Mouse (Mus musculus): ENCODE results near the gene Chrng. TPM values are rescaled to one million over a fixed set of nuclear protein-coding genes. Genes with fewer than 3 reads are reported as not detected.
A peak's percentile ranks its signal among the peaks of the same experiment; 100 is the strongest.

Chrng gene
- total and polyA plus RNA-seq, 3 experiments: 0.04 TPM; not detected in 2

DNA sequence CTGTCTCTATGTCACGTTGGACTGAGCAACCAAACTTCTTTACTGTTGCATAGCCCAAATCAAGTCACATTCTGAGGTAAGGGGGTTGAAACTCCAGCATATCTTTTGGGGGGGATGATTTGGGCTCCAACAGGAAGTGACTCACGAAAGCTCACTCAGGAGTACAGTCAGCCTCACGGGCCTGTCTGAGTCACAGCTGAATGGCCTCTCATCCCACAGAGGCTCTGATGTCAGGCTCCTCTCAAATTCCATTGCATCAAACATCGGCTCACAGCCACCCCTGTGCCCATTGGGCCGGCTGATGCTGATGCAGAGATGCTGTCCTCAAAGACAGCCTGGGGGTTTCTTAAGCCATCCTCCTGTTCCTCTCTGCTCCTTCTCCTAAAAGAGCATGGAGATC lies 23.6 kb upstream of the Chrng start:
- H3K4me3 ChIP-seq (replicated peaks in 1 of 3; ENCODE audit: low read depth in 2 of 3, low read length in 2 of 3, poor library complexity in 1 of 3): no peak overlapping the region
- in situ Hi-C loops (cut with MboI; ENCODE audit: low pct_ligation_motif_present, low pct_unique_long_range_greater_than_20kb, low sequenced_read_pairs): loop anchor here (10.0 kb wide), 1 partner anchor 516 kb away; no protein-coding TSS in a partner anchor
- H3K36me3 ChIP-seq (replicated peaks in 1 of 2; ENCODE audit: control insufficient read depth in 1 of 2, insufficient read depth in 1 of 2, low read length in 1 of 2): no peaks in the 10 kb centered on the region
- peaks cover 0 to 15% of the 10 kb centered on the region in 2 experiments; a peak in 3 of 4 replicates for H3K4me1 ChIP-seq (ENCODE audit: control insufficient read depth in 1 of 2, insufficient read depth in 2 of 2)
- DNase-seq (ENCODE audit: extremely low read depth): peak; percentile 46
- H3K4me2 ChIP-seq (ENCODE audit: insufficient read depth, low read depth, poor library complexity, severe bottlenecking): no peak overlapping the region
- no peaks in the 10 kb centered on the region for H3K9me3 ChIP-seq (replicated peaks; ENCODE audit: low read length)
- dilution Hi-C loops (cut with MboI; ENCODE audit: extremely low pct_ligation_motif_present, extremely low pct_unique_long_range_greater_than_20kb, low sequenced_read_pairs): no loop called here
- H3K27me3 ChIP-seq (replicated peaks): peaks cover 37% of the 10 kb centered on the region
- no peaks in the 10 kb centered on the region for H3K79me2 ChIP-seq (replicated peaks; ENCODE audit: control insufficient read depth, extremely low read depth, insufficient read depth, poor library complexity, severe bottlenecking)
- H3K9ac ChIP-seq (ENCODE audit: insufficient read depth, low read depth): no peak overlapping the region
- TF ChIP-seq MXI1 (IDR thresholded peaks at IDR 0.05; ENCODE audit: low read depth, low read length) (no peak), USF1 (IDR thresholded peaks at IDR 0.05; ENCODE audit: low read depth, low read length) (no peak), PAX5 (IDR thresholded peaks at IDR 0.05; ENCODE audit: low read length) (no peak), ETS1 (conservative IDR thresholded peaks at IDR 0.05; ENCODE audit: low read depth, low read length) (peak; percentile 42), BHLHE40 (IDR thresholded peaks at IDR 0.05; ENCODE audit: low read depth, low read length) (peak; percentile 66)
- no peak overlapping the region for H3K27ac ChIP-seq (ENCODE audit: insufficient read depth, low read depth)

DNA sequence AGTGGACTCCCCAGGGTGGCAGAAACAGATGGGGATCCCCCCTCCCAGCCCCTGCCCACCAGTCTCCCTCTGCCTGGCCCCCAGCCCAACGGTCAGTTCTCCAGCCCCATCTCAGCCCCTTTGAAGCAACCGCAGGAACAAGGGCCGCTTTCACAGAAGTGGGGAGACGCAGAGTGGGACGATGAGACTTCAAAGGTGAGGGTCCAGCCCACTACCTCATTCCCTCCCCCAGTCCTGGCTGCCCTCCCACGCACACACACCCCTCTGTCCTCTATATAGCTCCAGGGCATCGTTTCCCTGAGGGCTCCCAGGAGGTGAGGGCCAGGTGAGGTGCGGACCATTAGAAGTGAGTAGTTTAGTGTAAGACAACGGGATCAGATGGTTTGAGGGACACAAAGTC lies 21.4 kb upstream of the Chrng start, which contains the start of gene Prss56:
Gene Prss56 (plus strand): TSS at position 301 of the 400 bp plus-strand sequence.
- in situ Hi-C loops (cut with MboI; ENCODE audit: low pct_ligation_motif_present, low pct_unique_long_range_greater_than_20kb, low sequenced_read_pairs) (loop anchor here (10.0 kb wide), 1 partner anchor 518 kb away; no protein-coding TSS in a partner anchor), dilution Hi-C loops (cut with MboI; ENCODE audit: extremely low pct_ligation_motif_present, extremely low pct_unique_long_range_greater_than_20kb, low sequenced_read_pairs) (no loop called here)
- H3K4me1 ChIP-seq (ENCODE audit: control insufficient read depth in 1 of 2, insufficient read depth in 2 of 2): peaks cover 0 to 15% of the 10 kb centered on the region in 2 experiments; a peak in 3 of 4 replicates
- no peaks in the 10 kb centered on the region for H3K9me3 ChIP-seq (replicated peaks; ENCODE audit: low read length)
- no peak within 1 kb of the TSS for H3K4me3 ChIP-seq (replicated peaks in 1 of 3; ENCODE audit: low read depth in 2 of 3, low read length in 2 of 3, poor library complexity in 1 of 3)
- H3K4me2 ChIP-seq (ENCODE audit: insufficient read depth, low read depth, poor library complexity, severe bottlenecking): no peak within 1 kb of the TSS
- no peaks in the 10 kb centered on the region for H3K79me2 ChIP-seq (replicated peaks; ENCODE audit: control insufficient read depth, extremely low read depth, insufficient read depth, poor library complexity, severe bottlenecking)
- DNase-seq (ENCODE audit: extremely low read depth): no peak
- H3K36me3 ChIP-seq (replicated peaks in 1 of 2; ENCODE audit: control insufficient read depth in 1 of 2, insufficient read depth in 1 of 2, low read length in 1 of 2): no peaks in the 10 kb centered on the region
- TF ChIP-seq MEF2A (IDR thresholded peaks at IDR 0.05; ENCODE audit: borderline replicate concordance, low read depth, low read length): no peak
- no peak for TF ChIP-seq ZKSCAN1 (IDR thresholded peaks at IDR 0.05; ENCODE audit: borderline replicate concordance, low read depth, low read length)
- no peak for TF ChIP-seq ZNF384 (IDR thresholded peaks at IDR 0.05; ENCODE audit: low read depth, low read length)
- H3K9ac ChIP-seq (ENCODE audit: insufficient read depth, low read depth): no peak within 1 kb of the TSS
- H3K27ac ChIP-seq (ENCODE audit: insufficient read depth, low read depth): no peak within 1 kb of the TSS
- H3K27me3 ChIP-seq (replicated peaks): peaks cover 50% of the 10 kb centered on the region

DNA sequence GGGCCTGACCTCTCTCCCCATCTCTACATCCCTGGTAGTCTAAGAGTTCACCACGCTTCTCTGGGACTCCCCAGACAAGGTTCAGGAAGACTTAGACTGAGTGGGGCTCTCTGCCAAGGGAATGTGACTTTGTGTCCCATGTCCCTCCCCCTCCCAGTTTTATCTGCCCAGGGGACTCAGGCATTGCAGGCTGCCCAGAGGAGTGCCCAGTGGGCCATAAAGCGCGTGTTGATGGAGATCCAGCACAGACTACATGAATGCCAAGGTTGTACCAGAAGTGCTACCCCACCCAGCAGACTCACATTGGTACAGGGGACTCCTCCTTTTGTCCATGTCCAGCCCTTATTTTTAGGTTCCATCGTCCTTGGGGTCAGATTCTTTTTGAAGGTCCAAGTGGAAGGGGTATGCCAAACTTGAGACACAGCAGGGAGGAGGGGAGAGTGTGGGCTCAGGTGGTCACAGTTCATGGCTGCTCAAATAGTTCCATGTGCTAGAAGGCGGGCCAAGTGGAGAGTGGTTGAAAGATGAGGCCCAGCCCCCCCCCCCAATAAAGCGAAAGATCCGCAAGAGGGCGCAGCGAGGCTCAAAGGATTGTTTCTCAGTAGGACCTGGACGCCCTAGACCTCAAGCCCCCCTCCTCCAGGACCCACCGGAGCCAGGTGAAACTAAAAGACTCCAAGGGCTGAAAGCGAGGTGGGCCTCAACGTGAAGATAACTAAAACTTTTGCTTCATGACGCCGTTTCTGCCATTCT lies 20.3 kb upstream of the Chrng start:
- H3K36me3 ChIP-seq (replicated peaks in 1 of 2; ENCODE audit: control insufficient read depth in 1 of 2, insufficient read depth in 1 of 2, low read length in 1 of 2): no peaks in the 10 kb centered on the region
- dilution Hi-C loops (cut with MboI; ENCODE audit: extremely low pct_ligation_motif_present, extremely low pct_unique_long_range_greater_than_20kb, low sequenced_read_pairs) (no loop called here), in situ Hi-C loops (cut with MboI; ENCODE audit: low pct_ligation_motif_present, low pct_unique_long_range_greater_than_20kb, low sequenced_read_pairs) (loop anchor here (10.0 kb wide), 1 partner anchor 519 kb away; no protein-coding TSS in a partner anchor)
- H3K79me2 ChIP-seq (replicated peaks; ENCODE audit: control insufficient read depth, extremely low read depth, insufficient read depth, poor library complexity, severe bottlenecking): no peaks in the 10 kb centered on the region
- TF ChIP-seq CHD2 (IDR thresholded peaks at IDR 0.05; ENCODE audit: low read length) (no peak), ZNF384 (IDR thresholded peaks at IDR 0.05; ENCODE audit: low read depth, low read length) (no peak), RAD21 (IDR thresholded peaks at IDR 0.05; ENCODE audit: low read depth, low read length) (no peak), KAT2A (IDR thresholded peaks at IDR 0.05; ENCODE audit: insufficient replicate concordance, low read length) (no peak), PAX5 (IDR thresholded peaks at IDR 0.05; ENCODE audit: low read length) (no peak), IRF4 (IDR thresholded peaks at IDR 0.05; ENCODE audit: low read depth, low read length) (no peak), POLR2AphosphoS2 (IDR thresholded peaks at IDR 0.05; ENCODE audit: low read depth, low read length) (no peak), MAFK (IDR thresholded peaks at IDR 0.05; ENCODE audit: insufficient replicate concordance, low read length) (no peak), NRF1 (IDR thresholded peaks at IDR 0.05; ENCODE audit: low read depth, low read length) (no peak), MAZ (IDR thresholded peaks at IDR 0.05; ENCODE audit: low read depth, low read length) (no peak)
- H3K27me3 ChIP-seq (replicated peaks): peaks cover 56% of the 10 kb centered on the region
- no peaks in the 10 kb centered on the region for H3K9me3 ChIP-seq (replicated peaks; ENCODE audit: low read length)
- 0 out of 2 replicates have a peak overlapping the region, but pooled peaks have one; percentile 0 for H3K4me2 ChIP-seq (ENCODE audit: insufficient read depth, low read depth, poor library complexity, severe bottlenecking)
- no peak overlapping the region for H3K9ac ChIP-seq (ENCODE audit: insufficient read depth, low read depth)
- DNase-seq (ENCODE audit: extremely low read depth): no peak
- no peak overlapping the region for H3K27ac ChIP-seq (ENCODE audit: insufficient read depth, low read depth)
- no peak overlapping the region for H3K4me3 ChIP-seq (replicated peaks in 1 of 3; ENCODE audit: low read depth in 2 of 3, low read length in 2 of 3, poor library complexity in 1 of 3)
- H3K4me1 ChIP-seq (ENCODE audit: control insufficient read depth in 1 of 2, insufficient read depth in 2 of 2): peaks cover 0 to 15% of the 10 kb centered on the region in 2 experiments; a peak in 3 of 4 replicates
